Mouse (Mus musculus): ENCODE data around the gene Rnf34.

Gene Rnf34

DNA sequence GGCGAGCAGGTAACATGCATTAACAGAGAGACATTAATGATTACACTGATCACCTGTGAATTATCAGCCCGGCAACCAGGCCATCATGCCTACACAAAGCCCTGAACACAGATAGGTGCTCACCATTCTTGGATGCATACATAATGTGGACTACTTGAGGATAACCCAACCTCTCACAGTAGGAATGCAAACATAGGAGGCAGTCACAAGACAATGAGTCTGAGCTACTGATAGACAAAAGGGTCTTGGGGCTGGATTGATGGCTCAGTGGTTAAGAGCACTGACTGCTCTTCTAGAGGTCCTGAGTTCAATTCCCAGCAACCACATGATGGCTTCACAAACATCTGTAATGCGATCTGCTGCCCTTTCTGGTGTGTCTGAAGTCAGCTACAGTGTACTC lies 22.8 kb downstream of the Rnf34 start:
- no peak for DNase-seq (ENCODE audit: low read depth, low spot score)

DNA sequence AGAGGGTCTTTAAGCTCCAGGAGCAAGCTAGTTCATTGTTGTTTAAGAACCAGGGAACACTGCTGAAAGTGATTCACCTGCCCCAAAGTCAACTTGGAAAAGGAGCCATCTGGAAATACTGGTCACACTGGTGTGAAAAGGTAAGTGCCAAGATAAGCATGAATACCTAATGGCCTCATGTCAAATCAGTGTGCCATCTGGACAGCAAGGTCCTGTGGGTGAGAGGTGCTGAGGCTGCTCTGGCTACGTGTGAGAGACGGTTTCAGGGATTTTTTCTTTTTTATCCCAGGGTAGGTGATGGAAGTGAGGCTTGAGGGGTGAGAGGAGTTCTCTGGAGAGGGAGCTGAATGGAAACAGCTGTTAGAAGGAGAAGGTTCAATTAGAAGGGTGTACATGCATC lies 23.7 kb downstream of the Rnf34 start:
- DNase-seq (ENCODE audit: low read depth, low spot score): no peak

DNA sequence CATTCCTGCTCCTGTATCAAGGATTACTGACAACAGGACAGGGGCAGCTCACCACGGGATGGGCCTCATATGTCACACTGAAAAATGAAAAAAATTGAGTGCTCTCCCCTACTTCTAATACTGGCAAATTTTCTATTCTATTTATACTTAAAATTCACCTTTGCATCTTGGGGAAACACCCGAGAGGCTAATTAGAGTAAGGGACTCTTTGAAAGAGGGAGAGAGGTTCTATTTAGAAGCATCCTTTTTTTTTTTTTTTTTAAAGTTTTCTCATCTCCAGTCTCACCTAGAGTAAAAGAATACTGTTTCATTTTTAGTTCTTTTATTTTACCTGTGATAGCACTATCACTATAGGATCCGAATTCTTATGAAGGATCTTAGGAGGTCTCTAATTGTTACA lies 24.5 kb downstream of the Rnf34 start:
- no peak for DNase-seq (ENCODE audit: low read depth, low spot score)

DNA sequence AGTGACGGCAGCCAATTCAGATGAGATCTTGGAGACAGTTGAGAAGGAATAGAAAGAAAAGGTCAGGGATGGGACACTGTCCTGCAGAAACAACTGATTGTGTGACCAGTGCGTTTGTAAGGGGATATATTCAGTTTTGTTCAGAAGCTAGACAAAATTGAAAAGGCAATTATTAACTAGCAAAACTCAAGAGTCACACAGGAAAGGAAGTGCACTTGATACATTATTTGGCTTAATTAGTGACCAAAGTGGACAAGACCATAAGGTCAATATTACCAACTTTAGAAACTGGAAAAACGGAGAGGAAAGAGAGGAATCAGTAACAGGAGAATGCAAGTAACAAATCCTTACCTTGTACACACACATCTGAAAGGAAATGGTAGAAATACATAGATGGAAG lies 26.8 kb downstream of the Rnf34 start:
- no peak for DNase-seq (ENCODE audit: low read depth, low spot score)

DNA sequence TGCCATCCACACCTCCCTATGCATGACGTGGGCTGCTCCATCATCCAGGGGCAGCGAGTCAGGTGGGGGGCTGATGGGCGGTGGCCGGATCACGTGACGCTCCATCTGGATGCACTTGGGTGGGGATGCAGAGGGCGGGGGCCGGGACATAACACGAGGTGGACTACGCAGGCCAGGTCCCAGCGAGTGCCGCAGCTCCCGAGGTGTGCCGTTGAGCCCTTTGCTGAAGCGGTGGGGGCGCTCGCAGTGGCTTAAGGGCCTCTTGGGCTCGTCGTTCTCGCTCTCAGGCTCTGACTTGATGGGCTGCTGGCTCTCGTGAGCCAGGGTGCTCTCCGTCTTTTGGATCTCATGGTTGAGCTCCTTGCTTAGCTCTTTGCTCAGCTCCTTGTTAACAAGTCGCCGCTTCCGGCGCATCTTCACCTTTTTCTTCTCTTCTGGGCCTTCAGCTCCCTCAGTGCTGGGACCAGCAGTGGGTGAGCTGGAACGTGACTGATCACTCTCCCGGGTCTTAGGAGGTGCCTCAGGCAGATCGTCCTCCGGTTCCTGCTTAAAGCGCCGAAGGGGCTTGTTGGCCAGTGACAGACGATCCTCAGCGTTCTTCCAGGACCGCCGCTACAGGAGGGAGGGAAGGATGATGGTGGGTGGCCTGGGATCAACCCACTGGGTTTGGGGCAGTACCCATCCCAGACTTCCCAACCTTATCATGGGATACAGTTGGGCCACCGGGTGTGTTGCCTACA lies 30.6 kb downstream of the Rnf34 start:
- no peak for DNase-seq (ENCODE audit: low read depth, low spot score)

DNA sequence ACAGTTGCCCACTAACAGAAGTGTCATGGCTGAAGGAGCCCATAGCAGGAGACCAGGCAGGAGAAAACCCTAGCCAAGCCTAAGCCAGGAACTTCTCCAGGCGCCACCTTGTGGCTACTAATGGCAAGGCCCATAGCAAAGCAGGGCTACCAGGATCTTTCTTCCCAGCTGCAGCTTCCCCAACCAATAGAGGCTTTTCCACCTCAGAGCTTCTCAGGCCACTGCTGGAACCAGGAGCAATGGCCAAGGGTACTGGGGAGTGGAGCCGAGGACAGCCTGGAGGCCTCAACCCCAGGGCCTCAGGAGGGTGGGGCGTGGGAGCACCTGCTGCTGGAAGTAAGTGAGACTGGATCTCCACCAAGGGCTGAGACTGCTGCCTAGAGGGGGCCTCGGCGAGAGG lies 31.5 kb downstream of the Rnf34 start:
- DNase-seq (ENCODE audit: low read depth, low spot score): peak; percentile 50

DNA sequence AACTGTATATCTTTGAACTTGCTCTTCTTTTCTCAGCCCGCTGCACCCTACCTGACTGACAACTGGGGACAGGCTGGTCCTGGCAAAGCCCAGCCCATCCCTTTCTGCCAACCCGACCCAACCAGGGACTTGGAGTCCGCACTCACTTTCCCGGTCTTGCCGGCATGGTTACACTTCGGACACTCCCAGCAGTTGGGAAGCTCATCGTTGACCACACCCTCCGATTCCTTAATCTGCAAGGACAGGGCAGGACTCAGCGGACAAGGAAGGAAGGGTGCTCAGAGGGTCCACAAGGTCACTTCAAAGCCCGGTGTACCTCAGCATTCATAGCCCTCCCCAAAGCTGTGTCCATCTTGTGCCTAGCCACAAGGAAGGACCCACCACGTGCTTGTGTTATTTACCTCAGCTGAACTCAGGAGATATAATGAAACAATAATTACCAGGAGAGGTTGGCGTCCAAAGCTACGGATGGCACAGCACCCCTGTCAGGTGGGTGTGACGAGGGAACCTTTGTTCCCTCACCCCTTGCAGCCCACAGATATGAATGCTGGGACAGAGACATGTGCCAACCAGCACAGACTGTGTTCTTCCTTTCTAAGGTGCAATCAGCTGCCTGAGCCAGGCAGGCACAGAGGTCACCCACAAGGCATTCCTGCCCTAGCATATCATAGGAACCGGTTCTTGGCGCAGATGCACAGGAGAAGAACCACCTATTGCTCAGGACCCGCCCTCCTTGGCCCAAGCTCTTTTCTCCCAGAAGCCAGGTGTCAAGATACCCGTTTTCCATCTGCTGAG lies 32.6 kb downstream of the Rnf34 start:
- no peak for DNase-seq (ENCODE audit: low read depth, low spot score)

DNA sequence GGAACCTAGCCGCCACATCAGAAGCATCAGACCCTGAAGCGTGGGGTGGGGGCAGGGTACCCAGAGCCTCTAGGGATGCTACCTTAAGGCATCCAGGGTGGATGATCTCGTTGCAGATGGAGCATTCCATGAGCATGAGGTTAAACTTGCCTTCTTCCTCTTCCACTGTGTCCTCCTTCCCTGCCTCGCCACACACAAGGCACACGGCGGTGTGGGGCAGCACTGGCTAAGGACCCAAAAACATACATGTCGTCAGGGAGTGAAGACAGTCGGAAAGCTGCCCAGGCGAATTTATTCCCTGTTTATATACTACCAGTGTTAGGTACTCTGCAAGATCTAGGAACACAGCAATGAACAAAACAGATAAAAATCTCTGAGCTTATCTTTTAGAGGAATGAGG lies 33.4 kb downstream of the Rnf34 start:
- DNase-seq (ENCODE audit: low read depth, low spot score): no peak

DNA sequence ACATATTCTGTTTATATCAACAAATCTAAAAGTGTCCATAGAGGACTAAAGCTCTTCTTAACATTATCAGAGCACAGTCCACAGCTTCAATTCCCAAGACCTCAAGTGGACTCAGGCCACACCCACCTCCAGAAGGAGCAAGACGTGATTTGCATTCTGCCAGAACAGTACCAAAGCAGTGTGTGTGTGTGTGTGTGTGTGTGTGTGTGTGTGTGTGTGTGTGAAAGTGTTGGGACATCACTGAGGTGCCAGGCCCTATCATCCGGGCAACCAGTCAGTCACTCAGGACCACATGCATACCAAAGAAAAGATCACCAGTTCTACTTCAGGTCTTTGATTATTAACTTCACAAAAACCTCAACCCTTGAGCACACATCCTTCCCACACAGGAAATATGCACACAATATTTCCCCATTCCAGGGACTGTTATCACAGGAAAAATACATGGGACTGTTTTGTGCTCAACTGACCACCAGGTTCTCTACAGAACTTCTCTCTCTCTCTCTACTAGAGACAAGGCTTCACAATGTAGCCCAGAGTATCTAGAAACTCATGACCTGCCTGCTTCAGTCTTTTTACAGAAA lies 33.9 kb downstream of the Rnf34 start:
- DNase-seq (ENCODE audit: low read depth, low spot score): no peak

DNA sequence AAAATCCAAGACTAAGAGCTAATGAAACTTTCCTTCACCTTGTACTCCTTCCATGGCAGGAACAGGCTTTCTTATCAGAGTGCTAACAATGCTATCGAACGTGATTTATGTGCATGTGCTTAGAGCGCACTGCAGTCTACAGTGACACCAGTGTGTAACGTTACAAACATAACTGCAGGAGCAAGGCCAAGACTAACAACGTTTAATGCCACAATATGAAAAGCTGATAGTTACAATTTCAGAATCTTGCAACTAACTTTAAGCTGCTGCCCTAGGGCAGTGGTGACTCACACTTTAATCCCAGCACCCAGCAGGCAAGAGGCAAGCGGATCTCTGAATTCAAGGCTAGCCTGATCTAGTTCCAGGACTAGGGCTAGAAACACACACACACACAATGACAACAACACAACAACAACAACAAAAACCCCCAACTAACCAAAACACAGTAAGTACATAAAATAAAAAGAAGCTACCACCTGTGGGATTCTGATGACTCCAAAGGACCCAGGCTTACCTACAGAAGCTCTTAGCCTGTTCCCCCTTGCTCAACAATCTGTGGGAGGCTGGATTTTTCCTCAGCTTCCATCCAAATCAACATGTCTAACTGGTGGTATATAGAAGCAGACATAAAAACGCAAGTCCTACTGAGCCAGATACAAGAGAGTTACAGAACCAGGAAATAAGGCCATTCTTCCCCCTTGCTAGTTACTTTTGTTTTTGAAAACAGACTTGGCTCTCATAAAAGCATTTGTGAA lies 34.9 kb downstream of the Rnf34 start:
- DNase-seq (ENCODE audit: low read depth, low spot score): no peak

DNA sequence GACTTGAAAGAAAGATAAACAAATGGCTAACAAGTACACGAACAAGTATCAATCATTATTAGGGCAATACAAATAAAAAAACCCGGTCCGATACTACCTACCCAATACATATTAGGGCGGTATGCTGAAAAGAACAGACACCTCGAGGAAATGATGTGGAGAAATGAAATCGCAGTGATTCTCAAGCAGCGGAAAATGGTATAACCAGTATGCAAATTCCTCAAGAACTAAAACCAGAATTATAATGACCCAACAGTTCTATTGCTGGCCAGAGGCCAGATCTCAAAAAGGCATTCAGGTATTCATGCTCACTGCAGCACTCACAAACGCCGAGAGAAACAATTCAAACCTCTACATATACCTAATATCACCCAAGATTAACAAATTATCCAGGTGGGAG lies 37.2 kb downstream of the Rnf34 start:
- DNase-seq (ENCODE audit: low read depth, low spot score): no peak

DNA sequence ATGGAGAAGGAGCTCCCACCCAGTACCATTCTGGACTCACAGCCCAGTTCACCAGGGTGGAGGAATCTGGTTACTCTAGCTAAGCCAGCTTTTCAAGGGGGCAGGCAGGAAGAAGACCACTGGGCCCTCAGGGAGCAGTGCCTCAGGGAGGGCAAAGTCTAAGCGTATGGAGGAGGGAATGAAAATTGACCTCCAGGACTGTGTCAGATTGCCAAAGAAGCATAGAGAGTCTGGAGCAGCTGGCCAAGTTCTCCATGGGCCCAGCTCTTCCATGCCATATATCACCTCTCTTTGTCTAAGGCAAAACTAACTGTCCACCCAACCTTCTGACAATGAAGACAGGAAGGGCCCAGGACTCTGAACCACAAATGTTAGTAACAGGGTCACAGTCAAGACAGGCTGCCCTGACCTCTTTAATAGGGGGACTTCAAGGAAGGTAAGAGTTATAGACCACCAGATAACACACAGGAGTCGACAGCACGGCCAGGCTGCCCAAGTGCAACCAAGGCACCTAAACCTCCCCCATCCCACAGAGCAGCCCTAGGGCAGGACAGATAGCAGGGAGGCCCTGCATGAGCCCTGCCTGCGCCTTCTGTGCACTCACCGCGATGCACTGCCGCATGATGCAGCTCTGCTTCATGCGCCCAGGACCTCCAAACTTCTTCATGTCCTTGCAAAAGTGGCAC lies 38.2 kb downstream of the Rnf34 start:
- DNase-seq (ENCODE audit: low read depth, low spot score): no peak

DNA sequence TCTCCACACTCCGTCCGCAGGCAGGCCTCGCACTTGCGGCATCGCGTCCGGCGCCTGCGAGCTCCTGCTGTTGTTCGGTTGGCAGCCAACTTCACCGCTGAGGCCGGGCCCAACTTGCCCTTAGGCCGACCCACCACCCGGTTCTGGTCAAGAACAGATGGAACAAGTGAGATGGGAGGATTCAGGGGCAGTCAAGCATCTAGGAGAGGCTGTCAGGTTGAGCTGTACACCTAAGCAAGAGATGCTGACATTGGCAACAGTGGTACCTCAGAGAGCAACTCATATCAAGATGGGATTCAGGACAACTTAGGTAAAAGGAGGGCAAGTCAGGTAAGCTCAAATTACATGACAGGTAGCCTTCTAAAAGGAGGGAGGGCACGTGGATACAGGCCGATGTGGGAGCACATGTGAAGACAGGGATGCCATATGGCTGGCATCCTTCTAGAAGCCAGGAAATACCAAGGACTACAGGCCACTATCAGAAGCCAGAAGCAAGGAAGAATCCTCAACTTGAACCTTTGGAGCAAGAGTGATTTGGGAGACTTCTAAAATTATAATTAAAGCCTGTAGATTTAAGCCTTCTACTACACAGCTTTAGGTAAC lies 38.9 kb downstream of the Rnf34 start:
- DNase-seq (ENCODE audit: low read depth, low spot score): no peak

DNA sequence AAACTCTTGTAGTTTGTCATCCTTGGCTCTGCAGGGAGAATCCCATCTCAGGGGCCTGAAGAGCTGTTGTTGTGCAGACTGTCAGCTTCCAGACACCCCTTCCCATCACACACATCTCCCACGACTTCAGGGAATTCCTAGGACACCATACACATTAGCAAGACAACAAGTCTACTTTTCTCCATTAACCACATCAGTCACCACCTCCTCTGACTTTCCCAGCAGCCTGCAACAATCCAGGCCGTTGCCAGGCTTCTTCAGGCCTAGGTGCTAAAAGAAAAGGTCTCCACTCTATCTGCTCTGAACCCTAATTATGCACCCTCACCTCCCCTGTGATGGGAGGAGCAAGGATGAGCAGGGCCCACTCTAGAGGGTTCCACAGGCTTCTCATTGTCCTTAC lies 40.5 kb downstream of the Rnf34 start:
- no peak for DNase-seq (ENCODE audit: low read depth, low spot score)

DNA sequence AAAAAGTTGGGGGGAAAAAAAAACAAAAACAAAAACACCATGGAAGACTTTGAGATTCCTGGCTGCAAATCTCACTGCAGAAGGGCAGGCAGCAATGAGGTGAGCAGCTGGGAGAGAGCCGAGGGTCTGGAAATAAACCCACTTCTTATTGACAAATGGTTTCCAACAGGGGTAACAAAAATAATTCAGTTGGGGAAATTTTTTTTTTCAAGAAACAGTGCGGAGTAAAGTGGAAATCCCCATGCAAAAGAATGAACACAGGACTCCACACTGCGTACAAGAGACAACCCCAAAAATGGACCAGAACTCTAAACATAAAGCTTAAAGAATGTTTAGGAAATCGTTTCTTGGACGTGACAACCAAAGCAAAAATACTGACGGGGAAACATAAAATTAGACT lies 43.4 kb downstream of the Rnf34 start:
- DNase-seq (ENCODE audit: low read depth, low spot score): no peak

DNA sequence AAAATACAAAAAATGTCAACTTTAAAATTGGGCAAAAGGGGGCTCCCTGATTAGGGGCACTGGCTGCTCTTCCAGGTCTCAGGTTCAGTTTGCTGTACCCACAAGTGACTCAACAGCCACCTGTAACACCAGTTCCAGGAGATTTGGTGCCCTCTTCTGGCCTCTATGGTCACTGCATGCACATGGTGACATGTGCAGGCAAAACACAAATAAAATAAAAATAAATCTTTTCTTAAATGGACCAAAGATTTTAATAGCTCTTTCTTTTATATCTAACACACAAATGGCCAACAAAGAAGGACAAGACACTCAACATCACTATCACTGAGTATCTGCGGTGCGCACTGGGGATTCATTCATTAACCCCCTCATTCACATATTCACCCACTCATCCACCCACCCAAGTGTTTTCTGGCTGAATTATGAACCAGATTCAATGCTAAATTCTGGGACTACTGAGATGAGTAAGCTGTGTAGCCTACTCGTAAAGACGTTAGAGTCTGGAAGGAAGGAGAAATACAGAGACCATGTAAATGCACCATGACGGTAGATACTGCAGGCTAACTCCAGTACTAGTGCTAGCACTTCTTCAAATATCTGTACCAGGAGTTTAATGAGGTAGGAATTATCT lies 44.3 kb downstream of the Rnf34 start:
- DNase-seq (ENCODE audit: low read depth, low spot score): no peak

DNA sequence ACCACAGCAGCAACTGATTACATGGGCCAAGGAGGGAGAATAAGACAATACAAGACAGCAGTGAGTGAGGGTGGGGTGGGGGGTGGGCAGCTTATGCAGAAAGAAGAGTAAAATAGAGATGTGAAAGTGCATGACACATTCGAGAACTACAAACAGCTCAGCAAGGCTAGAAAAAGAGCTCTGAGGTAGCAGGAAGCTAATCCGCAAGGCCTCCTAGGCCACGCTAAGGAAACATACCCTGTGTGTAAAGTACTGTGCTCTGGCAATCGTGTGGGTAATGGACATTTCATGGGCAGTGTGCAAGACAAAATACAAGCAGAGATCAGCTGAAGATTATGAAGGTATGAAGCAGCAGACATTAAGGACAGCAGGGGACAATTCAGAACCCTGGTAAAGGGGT lies 45.0 kb downstream of the Rnf34 start:
- no peak for DNase-seq (ENCODE audit: low read depth, low spot score)

DNA sequence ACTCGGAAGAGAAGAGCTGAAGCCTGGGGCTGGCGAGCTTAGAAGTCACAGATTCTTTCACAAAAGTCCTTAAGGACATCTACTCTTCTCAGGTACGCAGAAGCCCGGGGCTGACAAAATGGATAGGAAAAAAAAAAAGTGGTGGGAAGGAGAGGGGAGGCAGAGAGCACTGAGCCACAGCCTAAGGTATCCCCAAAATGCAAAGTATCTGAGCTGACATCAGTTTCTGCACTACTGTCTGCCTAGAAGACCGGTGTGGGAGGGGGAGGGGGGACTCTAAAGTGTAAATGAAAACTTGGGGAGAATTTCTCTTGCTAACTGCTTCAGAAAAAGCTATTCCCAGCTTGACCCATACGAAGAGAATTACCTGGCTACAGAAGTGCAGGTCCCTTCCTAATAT lies 48.3 kb downstream of the Rnf34 start:
- no peak for DNase-seq (ENCODE audit: low read depth, low spot score)

DNA sequence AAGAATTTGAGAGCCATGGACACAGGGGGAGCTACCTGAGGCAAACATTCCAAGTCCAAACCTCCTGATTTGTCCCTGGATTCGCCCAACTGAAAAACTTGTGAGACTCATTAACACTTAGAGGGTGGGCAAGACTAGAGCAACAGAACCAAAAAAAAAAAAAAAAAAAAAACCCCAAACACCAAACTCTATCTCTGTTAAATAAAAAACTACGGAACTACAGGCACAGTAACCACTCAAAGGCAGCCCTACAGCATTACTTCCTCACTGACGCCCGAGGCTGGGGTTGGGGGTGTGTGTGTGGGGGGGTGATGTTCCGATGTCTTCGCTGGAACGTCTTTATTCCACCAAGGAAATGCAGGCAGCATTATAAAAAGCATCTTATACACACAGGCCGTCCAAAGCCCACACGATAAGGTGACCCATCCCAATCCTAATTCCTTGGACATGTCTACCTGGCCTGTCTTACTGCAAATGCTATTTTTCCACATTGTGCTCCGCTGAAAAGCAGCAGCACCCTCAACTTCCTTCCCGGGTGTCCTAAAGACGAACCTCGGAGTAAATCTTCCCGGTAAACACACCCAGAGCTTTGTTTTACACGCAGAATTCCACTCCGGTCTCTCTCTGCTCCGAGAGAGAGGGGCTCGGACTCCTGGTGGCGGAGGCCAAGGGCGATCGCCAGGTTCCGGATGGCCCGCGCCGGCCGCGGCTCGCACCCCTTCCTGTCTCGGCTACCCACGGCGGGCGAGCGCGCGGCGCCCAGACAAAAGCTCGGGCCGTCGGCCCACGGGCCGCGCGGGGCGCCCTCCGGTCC lies 49.3 kb downstream of the Rnf34 start:
- DNase-seq (ENCODE audit: low read depth, low spot score): no peak
